Mouse (Mus musculus) brain, embryonic 14.5 days (tissue): Measurements from ENCODE around the gene Ier5. TPM values are rescaled to one million over a fixed set of nuclear protein-coding genes. Genes with fewer than 3 reads are reported as not detected.

Source experiments
- DNase-seq: peaks from one replicate; pipeline ENCODE4 v3.0.0-alpha.2; 2011; ENCODE audit warnings: low read depth
- CTCF ChIP-seq: fragments of 200-500 bp; IDR thresholded peaks from 2 replicates; pipeline ENCODE4 v1.5.1; 2012; ENCODE audit warnings: inconsistent platforms, mild to moderate bottlenecking, moderate library complexity, borderline replicate concordance; ENCODE audit not compliant: insufficient read depth, insufficient read length; ENCODE audit errors: extremely low read depth
- POLR2A ChIP-seq: fragments of 200-500 bp; IDR thresholded peaks from 2 replicates; pipeline ENCODE4 v1.6.1; 2012; ENCODE audit warnings: mild to moderate bottlenecking, inconsistent platforms, borderline replicate concordance; ENCODE audit not compliant: poor library complexity, insufficient read depth, insufficient read length, severe bottlenecking; ENCODE audit errors: extremely low read depth
- polyA plus RNA-seq: library from polyadenylated mRNA; depleted of rRNA; stranded (reverse); fragments of >200 nt; gene quantifications from 2 replicates; pipeline ENCODE4 v1.2.3, GENCODE M21; 2012

The Ier5 gene
- polyA plus RNA-seq, 1 experiment = 34.8 TPM

DNA sequence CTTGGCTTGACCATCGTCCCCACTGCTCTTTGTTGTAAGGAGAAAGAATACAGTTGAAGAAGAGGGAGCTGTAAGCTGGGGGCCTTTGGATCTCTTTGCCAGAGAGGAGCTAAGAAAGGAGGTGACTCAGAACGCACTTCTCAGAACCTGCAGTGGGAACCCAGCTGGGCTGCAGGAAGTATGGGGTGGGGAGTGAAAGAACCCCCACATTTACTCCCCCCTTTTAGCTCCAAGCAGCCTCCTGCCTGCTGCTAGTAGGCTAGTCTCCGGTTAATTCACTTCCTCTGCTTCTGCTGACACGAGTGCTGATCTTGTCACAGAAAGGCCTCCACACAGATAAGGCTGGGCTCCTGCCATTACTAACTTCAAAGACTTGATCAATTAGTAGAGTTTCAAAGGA is 12.5 kb downstream of the Ier5 start:
- no peak for DNase-seq
- TF ChIP-seq POLR2A = no peak
- TF ChIP-seq CTCF = no peak

DNA sequence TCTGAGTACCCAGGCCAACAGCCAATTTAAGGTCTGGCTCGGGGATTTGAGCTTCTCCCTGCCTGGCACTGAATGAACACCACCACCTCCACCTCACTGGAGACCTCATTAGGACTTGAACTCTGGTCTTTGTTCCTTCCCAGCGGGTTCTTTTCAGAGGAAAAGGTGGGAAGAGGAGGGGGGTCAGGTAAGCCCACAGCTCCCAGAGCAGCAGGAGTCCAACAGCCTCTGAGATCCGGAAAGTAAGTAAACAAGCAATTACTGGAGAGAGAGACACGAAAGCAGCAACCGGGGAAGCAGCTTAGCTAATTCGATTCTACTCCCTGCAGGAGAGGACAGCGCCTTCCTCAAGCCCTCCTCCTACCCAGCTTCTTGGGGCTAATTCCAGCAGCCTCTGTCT is 13.0 kb downstream of the Ier5 start:
- TF ChIP-seq POLR2A (no peak), CTCF (no peak)
- DNase-seq = peak; percentile 78

DNA sequence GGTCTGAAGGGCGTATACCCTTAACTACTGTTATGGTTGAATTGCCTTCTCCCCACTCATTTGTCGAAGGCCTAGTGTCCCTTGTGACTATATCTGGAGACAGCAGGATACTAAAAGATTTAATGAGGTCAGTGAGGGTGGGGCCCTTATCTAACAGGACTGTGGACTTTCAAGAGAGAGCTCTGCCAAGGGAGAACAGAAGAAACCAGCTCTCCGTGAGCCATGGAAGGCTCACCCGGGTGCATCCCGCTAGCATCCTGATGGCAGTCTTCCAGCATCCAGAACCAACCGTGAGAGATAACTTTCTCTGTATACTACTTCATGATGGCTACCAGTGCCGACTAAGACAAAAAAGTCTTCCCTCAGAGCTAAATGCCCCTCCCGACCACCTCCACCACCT is 14.6 kb downstream of the Ier5 start:
- DNase-seq = peak; percentile 41
- TF ChIP-seq POLR2A (no peak), CTCF (no peak)

DNA sequence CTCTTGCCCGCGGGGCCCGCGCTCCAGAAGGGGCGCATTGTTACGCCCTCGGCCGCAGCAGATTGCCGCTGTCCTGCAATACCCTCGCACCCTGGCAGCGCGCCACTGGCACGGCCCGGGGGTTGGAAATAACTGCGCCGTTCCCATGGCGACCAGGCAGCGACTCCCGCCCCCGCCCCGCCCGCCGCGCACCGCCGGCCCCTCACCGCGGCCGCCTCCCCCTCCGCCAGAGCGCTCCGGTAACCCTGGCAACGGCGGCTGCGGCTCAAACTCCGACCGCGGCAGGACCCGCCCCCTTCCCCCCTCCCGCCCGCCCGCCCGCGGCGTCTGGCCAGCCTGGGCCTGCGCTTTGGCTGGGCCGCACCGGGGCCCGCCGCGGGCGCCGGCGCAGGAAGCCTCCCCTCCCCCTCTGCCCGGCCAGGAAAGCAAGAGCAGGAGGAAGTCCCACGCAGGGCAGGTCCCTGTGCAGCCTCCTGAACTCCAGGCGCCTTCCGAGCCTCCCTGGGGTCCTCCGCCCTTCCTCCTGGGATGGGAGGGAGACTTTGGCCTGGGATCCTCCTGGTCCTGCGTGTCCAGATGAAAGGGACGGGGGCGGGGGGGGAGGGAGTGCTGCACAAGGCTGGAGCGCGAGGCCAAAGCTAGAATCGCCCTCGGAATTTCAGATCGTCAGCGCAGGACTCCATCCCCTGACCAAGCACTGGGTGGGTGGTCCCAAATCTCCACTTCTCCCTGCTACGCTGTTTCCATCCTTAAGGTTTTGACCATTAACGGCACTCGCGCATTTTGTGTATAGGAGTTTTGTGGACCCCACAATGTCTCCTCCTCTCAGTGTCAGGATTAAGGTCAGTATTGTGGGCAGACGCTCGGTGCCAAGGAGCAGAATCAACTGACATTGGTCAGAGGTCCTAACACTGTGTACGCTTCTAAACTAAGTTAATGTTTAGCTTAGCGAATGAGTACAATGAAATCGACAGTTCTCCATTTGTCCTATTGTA is 15.9 kb downstream of the Ier5 start:
- peak; percentile 98 for DNase-seq
- no peak for TF ChIP-seq CTCF
- TF ChIP-seq POLR2A = peak; percentile 65

DNA sequence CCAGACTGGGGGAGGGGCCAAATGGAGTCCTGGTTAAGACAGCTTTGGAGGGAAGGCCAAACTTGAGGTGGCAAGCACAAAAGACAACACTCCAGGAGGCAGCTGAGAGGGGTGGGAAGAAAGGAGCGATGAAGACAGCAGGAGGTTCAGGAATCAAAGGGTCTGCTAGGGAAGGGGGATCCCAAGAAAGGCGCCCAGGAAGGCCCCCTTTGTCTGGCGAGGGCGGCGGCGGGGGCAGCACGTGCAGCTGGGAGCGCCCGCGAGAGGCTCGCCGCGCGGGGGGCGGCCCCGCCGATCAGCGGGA is 16.5 kb downstream of the Ier5 start:
- DNase-seq = peak; percentile 96
- TF ChIP-seq POLR2A = no peak
- no peak for TF ChIP-seq CTCF

DNA sequence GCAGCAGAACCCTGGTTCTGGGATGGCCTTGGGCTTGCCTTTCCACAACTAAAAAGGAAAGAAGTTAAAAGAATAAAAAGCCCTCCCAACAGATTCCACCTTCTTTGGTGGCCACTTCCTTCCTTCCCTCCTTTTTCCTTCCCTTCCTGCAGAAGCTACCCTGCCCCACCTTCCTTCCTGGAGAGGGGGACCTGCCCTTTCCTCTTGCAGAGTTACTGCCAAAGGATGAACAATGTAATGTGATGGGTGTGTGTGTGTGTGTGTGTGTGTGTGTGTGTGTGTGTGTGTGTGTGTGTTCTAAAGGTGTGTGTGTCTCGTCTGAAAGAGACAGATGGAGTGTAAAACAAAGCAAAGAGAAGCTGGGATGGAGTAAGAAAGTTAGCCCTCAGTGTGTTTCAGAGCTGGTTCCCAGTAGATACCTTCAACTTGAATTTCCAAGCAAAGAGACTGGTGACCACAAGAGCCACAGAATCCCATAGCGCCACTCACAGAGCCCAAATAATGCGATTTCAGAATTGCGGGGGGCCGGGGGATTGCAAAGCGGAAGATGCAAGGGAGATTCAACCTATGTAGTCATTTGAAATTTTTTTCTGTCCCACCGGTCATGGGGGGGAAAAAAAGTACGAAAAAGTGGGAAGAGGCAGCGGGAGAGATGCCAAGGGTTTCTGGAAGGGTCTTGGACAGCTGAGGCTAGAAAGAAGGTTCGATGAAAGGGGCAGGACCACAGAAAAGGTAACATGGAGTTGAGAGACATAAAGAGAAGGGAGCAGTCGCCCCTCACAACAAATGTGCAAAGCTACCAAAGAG is 17.1 kb downstream of the Ier5 start:
- no peak for TF ChIP-seq CTCF
- no peak for DNase-seq

DNA sequence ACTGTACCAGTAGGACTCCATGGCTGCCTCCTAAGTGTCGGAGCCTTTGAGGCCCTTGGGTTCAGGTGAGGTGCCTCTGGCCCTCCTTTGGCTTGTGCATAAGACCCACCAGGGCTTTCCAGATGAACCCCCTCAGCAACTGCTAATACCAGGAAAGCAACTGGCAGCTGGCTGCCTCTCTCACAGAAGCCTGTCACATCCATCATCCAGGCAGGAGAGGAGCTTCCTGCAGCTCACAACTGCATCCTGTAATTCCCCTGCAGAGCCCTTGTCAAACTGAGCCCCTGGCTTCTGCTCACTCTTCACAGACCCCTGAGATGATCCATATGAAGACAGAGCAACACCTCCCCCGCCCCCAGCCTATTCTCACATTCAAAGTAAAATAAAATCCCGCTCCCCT is 21.8 kb downstream of the Ier5 start:
- no peak for DNase-seq
- TF ChIP-seq POLR2A = no peak
- no peak for TF ChIP-seq CTCF

DNA sequence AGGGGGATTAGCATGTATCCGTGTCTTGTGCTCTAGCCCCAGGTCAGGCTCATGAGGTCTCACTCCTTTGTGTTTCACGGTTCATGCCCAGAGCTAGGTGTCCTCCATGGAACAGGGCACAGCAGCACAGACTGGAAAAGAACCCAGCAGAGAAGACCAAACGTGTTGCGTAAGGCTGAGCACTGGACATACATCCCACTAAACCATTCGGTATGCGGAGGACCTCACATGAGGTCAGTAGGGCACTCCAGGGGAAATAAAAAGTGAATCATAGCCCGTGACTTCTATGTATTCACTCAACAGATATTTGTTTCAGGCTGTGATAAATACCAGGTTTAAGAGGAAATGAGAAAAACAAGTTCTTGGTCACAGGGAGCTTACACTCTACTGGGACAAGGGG is 23.6 kb downstream of the Ier5 start:
- TF ChIP-seq CTCF = no peak
- no peak for TF ChIP-seq POLR2A
- DNase-seq = no peak

DNA sequence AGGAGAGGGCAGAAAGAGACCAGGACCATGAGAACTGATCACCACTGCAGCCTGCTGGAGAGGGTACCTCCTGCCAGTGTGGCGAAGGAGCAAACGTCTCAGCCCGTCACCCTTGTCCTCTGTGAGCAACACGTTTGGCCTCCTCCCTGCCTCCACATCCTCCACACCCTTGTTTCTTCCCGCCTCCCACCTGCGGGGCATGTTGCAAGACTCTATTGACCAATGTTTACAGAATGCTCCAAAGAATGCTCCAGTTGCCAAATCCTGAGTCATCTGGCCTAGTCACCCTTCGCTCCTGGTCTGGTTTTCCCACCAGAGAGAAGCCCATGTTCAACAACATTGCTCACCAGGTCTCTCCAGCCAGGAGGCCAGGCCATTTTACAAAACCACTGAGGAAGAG is 24.6 kb downstream of the Ier5 start:
- no peak for DNase-seq
- TF ChIP-seq CTCF (no peak), POLR2A (no peak)

DNA sequence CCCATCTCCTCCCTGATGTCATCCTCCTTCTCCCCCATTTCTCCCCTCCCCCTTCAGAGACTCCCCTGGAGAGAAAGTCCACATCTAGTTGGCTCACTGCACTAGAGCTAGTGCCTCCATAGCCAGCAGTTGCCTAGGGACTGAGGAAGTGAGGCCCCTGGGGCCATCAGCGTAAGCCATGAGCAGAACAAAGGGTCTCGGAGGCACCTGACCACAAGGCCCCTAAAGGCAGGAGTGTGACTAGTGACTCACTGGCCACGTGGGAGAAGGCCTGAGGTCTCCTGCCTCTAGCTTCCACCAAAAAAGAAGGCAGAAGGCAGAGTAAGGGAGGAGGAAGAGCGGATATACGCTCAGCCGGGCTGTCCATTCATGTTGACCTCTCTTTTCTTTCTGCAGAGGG is 25.5 kb downstream of the Ier5 start:
- no peak for TF ChIP-seq CTCF
- TF ChIP-seq POLR2A = no peak
- no peak for DNase-seq

DNA sequence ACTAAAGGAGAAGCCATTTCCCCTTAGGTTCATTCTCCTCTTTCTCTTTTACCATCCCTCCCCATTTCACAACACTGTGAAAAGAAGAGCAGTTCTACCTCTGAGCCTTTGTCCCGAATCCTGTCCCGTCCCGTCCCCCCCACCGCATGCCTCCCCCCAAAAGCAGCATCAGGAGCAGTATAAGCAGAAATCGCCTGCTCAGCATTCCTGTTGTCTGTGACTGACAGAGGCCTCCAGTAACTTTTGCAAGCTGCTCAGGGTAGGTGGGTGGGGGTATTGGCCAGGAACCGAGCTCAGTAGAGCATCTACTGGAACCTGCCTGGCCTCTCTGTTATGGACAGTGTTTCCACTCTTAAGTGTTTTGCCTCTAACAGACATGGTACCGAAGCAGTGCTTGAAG is 26.3 kb downstream of the Ier5 start:
- no peak for DNase-seq
- TF ChIP-seq POLR2A (no peak), CTCF (no peak)
